Mouse (Mus musculus) heart, adult 2 months (tissue): ENCODE results near the gene D430042O09Rik. TPM values are rescaled to one million over a fixed set of nuclear protein-coding genes. Genes with fewer than 3 reads are reported as not detected.

Experiments
- DNase-seq, 2 experiments: peaks; one replicate each; pipeline ENCODE4 v3.0.0; 2021
- H3K27ac ChIP-seq: fragments of 200-600 bp; 2 replicates; pipeline ENCODE4 v1.8.1; 2022
- H3K27me3 ChIP-seq: fragments of 200-500 bp; 2 replicates; pipeline ENCODE4 v1.6.1; 2012; ENCODE audit warnings: mild to moderate bottlenecking, low read length, inconsistent platforms, mixed read lengths; ENCODE audit not compliant: control insufficient read depth, insufficient read depth
- H3K36me3 ChIP-seq: fragments of 200-500 bp; 2 replicates; pipeline ENCODE4 v1.6.1; 2012; ENCODE audit warnings: low read length, inconsistent platforms; ENCODE audit not compliant: control insufficient read depth, insufficient read depth
- H3K4me1 ChIP-seq: fragments of 200-500 bp; 2 replicates; pipeline ENCODE4 v1.6.1; 2011; ENCODE audit warnings: low read length; ENCODE audit not compliant: control insufficient read depth, insufficient read depth
- H3K4me3 ChIP-seq: fragments of 200-600 bp; 2 replicates; pipeline ENCODE4 v1.8.1; 2022
- H3K79me2 ChIP-seq: fragments of 200-500 bp; replicated peaks from 2 replicates; pipeline ENCODE4 v1.6.1; 2012; ENCODE audit warnings: mild to moderate bottlenecking, inconsistent platforms, low read length, moderate library complexity, mixed read lengths; ENCODE audit not compliant: control insufficient read depth, insufficient read depth
- H3K9ac ChIP-seq: fragments of 200-500 bp; 2 replicates; pipeline ENCODE4 v1.6.1; 2012; ENCODE audit warnings: low read depth, mild to moderate bottlenecking, control low read depth, inconsistent platforms, low read length, mixed read lengths
- CTCF ChIP-seq: fragments of 200-600 bp; IDR thresholded peaks from 2 replicates; pipeline ENCODE4 v1.8.1; 2022; ENCODE audit warnings: antibody characterized with exemption, mild to moderate bottlenecking, moderate library complexity
- EP300 ChIP-seq: fragments of 200-500 bp; IDR thresholded peaks from 2 replicates; pipeline ENCODE4 v1.6.1; 2011; ENCODE audit warnings: low read depth, low read length, control low read depth; ENCODE audit not compliant: insufficient read depth
- POLR2A ChIP-seq: fragments of 200-500 bp; IDR thresholded peaks from 2 replicates; pipeline ENCODE4 v1.6.1; 2011; ENCODE audit warnings: mild to moderate bottlenecking, low read depth, low read length, control low read depth; ENCODE audit not compliant: insufficient read depth
- WGBS: fragments of 180-500 bp; shearing (Covaris S2); methylation state at CpG from one replicate; pipeline ENCODE4 v1.1.7; 2018; 5-methylcytosine and 5-hydroxymethylcytosine counted together
- intact Hi-C: fragments of 180-260 bp; cut with DNase I; formaldehyde crosslinking; loops from one replicate; pipeline ENCODE4 v1.15.1; 2025
- polyA plus RNA-seq: library from polyadenylated mRNA; depleted of rRNA; stranded (reverse); fragments of >200 nt; gene quantifications from 2 replicates; pipeline ENCODE4 v1.2.3, GENCODE M21; 2012
- total RNA-seq, 2 experiments: library from RNA; stranded (reverse); gene quantifications; 2 replicates each; pipeline ENCODE4 v1.2.3; 2021

Gene D430042O09Rik
- total and polyA plus RNA-seq, 3 experiments = 8.2 to 11.5 (median 9.3) TPM

GRCm38 (mm10) chr7:125838078-125838742 lies 130.5 kb downstream of the D430042O09Rik start:
- Histone ChIP-seq H3K27ac (no peak overlapping the region), H3K9ac (no peak overlapping the region), H3K36me3 (no peaks in the 10 kb centered on the region), H3K4me3 (no peak overlapping the region), H3K79me2 (no peaks in the 10 kb centered on the region), H3K27me3 (no peaks in the 10 kb centered on the region), H3K4me1 (no peaks in the 10 kb centered on the region)
- DNase-seq = no peak
- 89% methylated on average over 5 of the region's 5 CpGs for WGBS
- no peak for TF ChIP-seq POLR2A
- TF ChIP-seq EP300 = no peak
- TF ChIP-seq CTCF = no peak
- intact Hi-C loops = no loop called here

GRCm38 (mm10) chr7:125845611-125846010 lies 137.9 kb downstream of the D430042O09Rik start:
- H3K36me3 ChIP-seq = no peaks in the 10 kb centered on the region
- H3K4me1 ChIP-seq = peaks cover 6% of the 10 kb centered on the region; the same call in 1 of the 2 replicates
- no peaks in the 10 kb centered on the region for H3K79me2 ChIP-seq
- no peaks in the 10 kb centered on the region for H3K27me3 ChIP-seq
- intact Hi-C loops = no loop called here
- no peak for TF ChIP-seq CTCF
- no peak for TF ChIP-seq POLR2A
- no peak for TF ChIP-seq EP300
- no peak overlapping the region for H3K27ac ChIP-seq
- DNase-seq = peak in 1 of 2 experiments; percentile 13
- no peak overlapping the region for H3K9ac ChIP-seq
- no peak overlapping the region for H3K4me3 ChIP-seq
- 36% methylated on average over 1 of the region's 1 CpGs for WGBS

- no peaks in the 10 kb centered on the region for H3K79me2 ChIP-seq
- intact Hi-C loops = no loop called here
- H3K36me3 ChIP-seq = no peaks in the 10 kb centered on the region
- H3K4me3 ChIP-seq = no peak overlapping the region
- WGBS = 53% methylated on average over 8 of the region's 8 CpGs
- H3K4me1 ChIP-seq = peaks cover 6% of the 10 kb centered on the region; the same call in 1 of the 2 replicates
- peak overlapping the region; percentile 20; the same call in 1 of the 2 replicates for H3K27ac ChIP-seq
- DNase-seq = peak; percentile 31 to 54
- H3K27me3 ChIP-seq = no peaks in the 10 kb centered on the region
- H3K9ac ChIP-seq = no peak overlapping the region
- TF ChIP-seq POLR2A (no peak), EP300 (no peak)
Observed at GRCm38 (mm10) chr7:125846866-125847527, 139.3 kb downstream of the D430042O09Rik start.

GRCm38 (mm10) chr7:125847528-125847866 lies 139.8 kb downstream of the D430042O09Rik start:
- Histone ChIP-seq H3K4me1 (peaks cover 6% of the 10 kb centered on the region; the same call in 1 of the 2 replicates), H3K36me3 (no peaks in the 10 kb centered on the region), H3K4me3 (no peak overlapping the region), H3K27ac (peak overlapping the region; percentile 20; the same call in 1 of the 2 replicates), H3K79me2 (no peaks in the 10 kb centered on the region), H3K9ac (no peak overlapping the region), H3K27me3 (no peaks in the 10 kb centered on the region)
- WGBS = 59% methylated on average over 2 of the region's 2 CpGs
- TF ChIP-seq CTCF = no peak
- no peak for TF ChIP-seq POLR2A
- no peak for TF ChIP-seq EP300
- no peak for DNase-seq
- intact Hi-C loops = no loop called here

- Histone ChIP-seq H3K79me2 (no peaks in the 10 kb centered on the region), H3K36me3 (no peaks in the 10 kb centered on the region), H3K27me3 (no peaks in the 10 kb centered on the region), H3K9ac (no peak overlapping the region), H3K4me1 (no peaks in the 10 kb centered on the region; the same call in 1 of the 2 replicates), H3K27ac (no peak overlapping the region), H3K4me3 (no peak overlapping the region)
- intact Hi-C loops = no loop called here
- no peak for TF ChIP-seq CTCF
- no peak for TF ChIP-seq POLR2A
- TF ChIP-seq EP300 = no peak
- WGBS = 59% methylated on average over 3 of the region's 3 CpGs
- DNase-seq = no peak
Observed at GRCm38 (mm10) chr7:125859564-125859963, 151.9 kb downstream of the D430042O09Rik start.

GRCm38 (mm10) chr7:125860421-125860820 lies 152.7 kb downstream of the D430042O09Rik start:
- TF ChIP-seq EP300 = no peak
- no peak for TF ChIP-seq POLR2A
- no peak for TF ChIP-seq CTCF
- Histone ChIP-seq H3K9ac (no peak overlapping the region), H3K27me3 (no peaks in the 10 kb centered on the region), H3K36me3 (no peaks in the 10 kb centered on the region), H3K4me1 (no peaks in the 10 kb centered on the region; the same call in 1 of the 2 replicates), H3K27ac (no peak overlapping the region), H3K79me2 (no peaks in the 10 kb centered on the region), H3K4me3 (no peak overlapping the region)
- intact Hi-C loops = no loop called here
- DNase-seq = no peak
- WGBS = 88% methylated on average over 9 of the region's 9 CpGs
